Mouse (Mus musculus) embryonic facial prominence, embryonic 10.5 days (tissue): ENCODE measurements around the gene Antxrl. TPM values are rescaled to one million over a fixed set of nuclear protein-coding genes. Genes with fewer than 3 reads are reported as not detected.
A peak's percentile ranks its signal among the peaks of the same experiment; 100 is the strongest.

Source experiments
- DNase-seq: peaks from one replicate; pipeline ENCODE4 v3.0.0-alpha.2; 2017; ENCODE audit warnings: low spot score
- H3K27ac ChIP-seq: fragments of 300-500 bp; sonication (generic); replicated peaks from 2 replicates; pipeline ENCODE4 v1.5.1; 2016; ENCODE audit warnings: mild to moderate bottlenecking
- H3K27me3 ChIP-seq: fragments of 300-500 bp; sonication (generic); replicated peaks from 2 replicates; pipeline ENCODE4 v1.6.1; 2016; ENCODE audit warnings: low read depth, mild to moderate bottlenecking; ENCODE audit not compliant: poor library complexity, severe bottlenecking
- H3K36me3 ChIP-seq: fragments of 300-500 bp; sonication (generic); replicated peaks from 2 replicates; pipeline ENCODE4 v1.6.1; 2016; ENCODE audit warnings: mild to moderate bottlenecking, moderate library complexity
- H3K4me1 ChIP-seq: fragments of 300-500 bp; sonication (generic); 2 replicates; pipeline ENCODE4 v1.6.1; 2016
- H3K4me3 ChIP-seq: fragments of 300-500 bp; sonication (generic); 2 replicates; pipeline ENCODE4 v1.5.1; 2016; ENCODE audit warnings: mild to moderate bottlenecking, moderate library complexity
- H3K9me3 ChIP-seq: fragments of 300-500 bp; sonication (generic); 2 replicates; pipeline ENCODE4 v1.6.1; 2016; ENCODE audit warnings: mild to moderate bottlenecking
- WGBS: fragments of 180-500 bp; shearing (Covaris S2); methylation state at CpG from one replicate; pipeline ENCODE4 v1.1.7; 2016; 5-methylcytosine and 5-hydroxymethylcytosine counted together
- polyA plus RNA-seq: library from polyadenylated mRNA; unstranded; fragments of >200 nt; fragmentation: Nextera tagmentation; extraction: Ambion mirVana; gene quantifications from 2 replicates; pipeline ENCODE4 v1.2.1, GENCODE M21; 2016

The Antxrl gene
- polyA plus RNA-seq, 1 experiment from 2014 or later: not detected

DNA sequence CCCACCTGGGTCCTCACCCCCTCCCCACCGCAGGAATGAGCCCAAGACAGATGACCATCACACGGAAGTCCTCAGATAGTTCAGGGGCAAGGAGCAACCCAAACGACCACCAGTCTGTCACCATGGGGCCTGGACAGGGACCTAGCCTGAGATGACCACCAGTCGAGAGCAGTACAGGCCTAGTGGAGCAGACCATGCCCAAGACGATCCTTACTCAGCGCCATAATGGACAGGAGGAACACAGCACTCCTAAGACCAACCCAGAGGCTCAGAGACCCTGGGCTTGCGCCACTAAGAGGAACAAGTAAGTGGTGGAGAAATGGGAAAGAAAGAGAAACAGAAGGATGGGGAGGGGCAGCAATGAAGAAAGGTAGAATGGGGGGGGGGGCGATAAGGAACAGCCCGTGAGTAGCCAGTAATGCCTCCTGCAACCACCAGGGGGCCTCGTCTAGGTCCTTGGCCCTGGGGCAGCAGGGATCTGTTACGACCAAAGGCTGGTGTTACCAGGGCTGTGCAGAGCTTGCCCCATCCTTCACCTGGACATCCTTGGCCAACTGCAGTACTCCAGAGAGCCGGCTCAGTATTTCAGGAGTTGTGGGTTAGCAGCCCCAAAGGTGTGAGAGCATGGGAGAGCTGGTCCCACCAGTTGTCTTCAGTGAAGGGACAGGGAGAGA is 54.0 kb downstream of the Antxrl start:
- no peaks in the 10 kb centered on the region for H3K36me3 ChIP-seq
- H3K9me3 ChIP-seq: no peaks in the 10 kb centered on the region
- no peak overlapping the region for H3K4me3 ChIP-seq
- no peaks in the 10 kb centered on the region for H3K4me1 ChIP-seq
- peak; percentile 46 for DNase-seq
- no peaks in the 10 kb centered on the region for H3K27me3 ChIP-seq
- 60% methylated on average over 11 of the region's 12 CpGs for WGBS
- H3K27ac ChIP-seq: no peak overlapping the region

DNA sequence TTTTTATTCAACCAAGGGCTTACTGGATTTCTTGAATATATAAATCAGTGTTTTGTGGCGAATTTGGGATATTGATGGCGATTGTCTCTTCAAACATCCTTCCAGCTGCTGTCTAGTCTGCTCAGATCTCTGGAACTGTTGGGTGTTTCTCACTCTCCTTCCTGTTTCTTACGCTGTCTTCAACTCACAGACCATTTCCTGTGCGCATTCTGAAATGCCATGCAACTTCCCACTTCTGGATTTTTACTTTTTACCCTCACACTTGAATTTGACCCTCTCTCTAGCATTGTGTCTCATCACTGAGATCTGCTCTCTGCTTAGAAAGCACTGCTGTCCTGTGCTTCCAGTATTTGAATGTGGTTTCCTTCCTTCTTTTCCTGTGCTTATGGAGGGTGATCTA is 55.1 kb downstream of the Antxrl start:
- Histone ChIP-seq H3K27ac (no peak overlapping the region), H3K4me1 (no peaks in the 10 kb centered on the region), H3K4me3 (no peak overlapping the region), H3K27me3 (no peaks in the 10 kb centered on the region), H3K36me3 (no peaks in the 10 kb centered on the region), H3K9me3 (no peaks in the 10 kb centered on the region)
- no peak for DNase-seq
- WGBS: 82% methylated on average over 4 of the region's 4 CpGs

DNA sequence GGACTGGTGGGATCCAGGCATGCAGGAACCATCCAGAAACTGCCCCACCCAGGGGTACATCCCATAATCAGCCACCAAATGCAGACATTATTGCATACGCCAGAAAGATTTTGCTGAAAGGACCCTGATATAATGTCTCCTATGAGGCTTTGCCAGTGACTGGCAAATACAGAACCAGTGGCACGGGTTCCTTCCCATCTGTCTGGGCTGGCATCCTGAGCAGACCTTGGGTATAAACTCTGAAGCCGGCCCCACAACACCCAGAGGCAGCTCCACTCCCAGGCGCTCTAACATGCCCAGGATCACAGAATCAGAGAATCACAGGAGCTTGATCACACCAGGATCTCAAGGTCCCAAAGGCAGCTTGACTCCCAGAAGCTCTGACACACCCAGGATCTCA is 61.8 kb downstream of the Antxrl start:
- Histone ChIP-seq H3K4me3 (no peak overlapping the region), H3K4me1 (no peaks in the 10 kb centered on the region), H3K36me3 (no peaks in the 10 kb centered on the region), H3K27me3 (no peaks in the 10 kb centered on the region), H3K27ac (no peak overlapping the region), H3K9me3 (no peaks in the 10 kb centered on the region)
- 79% methylated on average over 4 of the region's 4 CpGs for WGBS
- no peak for DNase-seq

DNA sequence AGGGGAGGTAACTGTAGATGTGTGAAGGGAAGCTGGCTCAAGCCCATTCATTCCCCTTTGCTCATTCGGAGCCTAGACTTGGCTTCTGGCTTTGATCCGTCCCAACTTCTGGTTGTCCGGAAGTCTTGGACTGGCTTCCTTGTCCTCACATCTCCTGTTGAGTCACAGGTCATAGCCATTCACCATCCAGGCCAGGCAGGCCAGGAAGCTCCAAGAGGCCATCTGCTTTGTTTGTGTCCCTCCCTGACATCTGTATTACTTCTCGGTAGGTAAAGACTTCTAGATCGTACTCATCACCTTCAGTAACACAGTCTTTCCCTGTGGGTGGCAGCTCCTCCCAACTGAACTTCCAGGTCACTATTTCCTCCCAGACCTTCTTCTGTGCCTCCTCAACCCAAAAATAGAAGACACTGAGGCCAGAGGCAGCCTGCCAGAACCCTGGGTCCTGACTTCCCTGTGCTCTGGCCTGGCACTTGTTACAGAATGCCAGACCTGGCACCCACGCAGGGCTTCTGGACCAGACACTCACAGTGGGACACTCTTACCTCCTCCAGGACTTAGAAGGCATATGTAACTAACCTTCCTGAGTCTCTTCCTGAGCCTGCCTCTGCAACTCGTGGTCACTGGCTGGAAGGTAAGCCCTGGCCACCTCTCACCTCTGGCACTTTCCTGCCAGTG is 66.7 kb downstream of the Antxrl start:
- 81% methylated on average over 7 of the region's 7 CpGs for WGBS
- H3K9me3 ChIP-seq: no peaks in the 10 kb centered on the region
- H3K4me1 ChIP-seq: no peaks in the 10 kb centered on the region
- H3K4me3 ChIP-seq: no peak overlapping the region
- H3K27me3 ChIP-seq: no peaks in the 10 kb centered on the region
- no peaks in the 10 kb centered on the region for H3K36me3 ChIP-seq
- no peak for DNase-seq
- H3K27ac ChIP-seq: no peak overlapping the region

DNA sequence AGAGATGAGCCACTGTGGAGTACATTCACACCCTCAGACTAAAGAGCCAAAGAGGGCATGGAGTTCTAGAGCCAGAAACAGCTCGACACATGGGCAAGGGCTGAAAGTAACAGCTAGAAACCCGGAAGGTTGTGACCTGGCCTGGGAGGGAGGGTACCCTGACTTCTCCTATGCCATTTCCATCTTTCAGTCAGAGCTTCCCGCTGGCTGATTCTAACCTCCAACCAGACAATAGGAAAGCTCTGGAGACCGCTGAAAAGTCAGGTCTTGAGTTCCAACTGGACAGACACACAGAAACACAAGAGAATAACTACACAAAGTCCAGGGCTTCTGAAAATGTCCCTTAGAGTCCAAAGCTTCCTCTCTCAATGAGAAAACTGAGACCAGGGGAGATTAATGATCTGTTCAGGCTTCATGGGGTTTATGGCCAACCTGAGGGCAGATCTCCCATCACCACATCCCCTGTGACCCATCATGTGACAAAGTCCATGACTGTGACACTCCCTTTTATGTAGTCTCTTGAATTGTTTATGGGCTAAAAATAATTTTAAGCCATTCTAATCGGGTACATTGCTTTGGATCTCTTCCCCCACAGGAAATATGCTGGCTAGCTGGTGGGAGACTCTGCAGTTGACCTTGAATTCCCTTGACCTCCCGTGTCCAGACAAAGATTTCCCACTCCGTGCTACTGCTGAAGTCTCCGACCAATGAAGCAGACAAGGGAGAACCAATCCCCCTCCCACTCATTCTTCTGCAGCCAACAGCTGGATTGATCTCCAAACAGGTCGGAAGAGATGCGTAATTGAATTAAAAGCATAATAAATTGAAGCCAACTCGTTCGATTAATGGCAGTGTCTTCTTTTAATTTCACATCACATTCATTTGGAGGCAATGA is 67.8 kb downstream of the Antxrl start:
- DNase-seq: no peak

DNA sequence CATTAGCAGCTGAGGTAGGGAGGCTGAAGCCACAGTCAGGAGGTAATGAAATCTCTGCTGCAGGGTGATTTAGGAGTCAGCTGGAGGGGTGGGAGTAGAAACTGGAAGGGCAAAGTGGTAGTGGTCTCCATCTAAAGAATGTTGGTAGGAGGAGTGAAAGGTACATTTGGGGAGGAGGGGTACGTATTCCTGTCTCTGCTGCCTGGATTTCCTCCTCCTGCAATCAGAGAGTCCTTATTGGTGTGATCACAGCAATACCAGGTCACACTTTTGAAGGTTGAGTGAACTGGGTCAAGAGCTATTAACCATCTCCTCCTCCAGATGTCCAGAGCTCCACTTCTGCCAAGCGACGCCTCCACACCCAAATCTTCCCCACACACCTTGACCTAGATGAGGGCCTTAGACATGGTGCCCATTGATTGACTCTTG is 68.4 kb downstream of the Antxrl start:
- Histone ChIP-seq H3K27me3 (no peaks in the 10 kb centered on the region), H3K4me3 (no peak overlapping the region)
- whole genome bisulfite sequencing: 92% methylated on average over 3 of the region's 3 CpGs

More for the DNA sequence above, 67.8 kb downstream of the Antxrl start:
- Histone ChIP-seq H3K27ac (no peak overlapping the region), H3K36me3 (no peaks in the 10 kb centered on the region), H3K4me1 (no peaks in the 10 kb centered on the region), H3K9me3 (no peaks in the 10 kb centered on the region), H3K27me3 (no peaks in the 10 kb centered on the region), H3K4me3 (no peak overlapping the region)
- 86% methylated on average over 12 of the region's 12 CpGs for WGBS

DNA sequence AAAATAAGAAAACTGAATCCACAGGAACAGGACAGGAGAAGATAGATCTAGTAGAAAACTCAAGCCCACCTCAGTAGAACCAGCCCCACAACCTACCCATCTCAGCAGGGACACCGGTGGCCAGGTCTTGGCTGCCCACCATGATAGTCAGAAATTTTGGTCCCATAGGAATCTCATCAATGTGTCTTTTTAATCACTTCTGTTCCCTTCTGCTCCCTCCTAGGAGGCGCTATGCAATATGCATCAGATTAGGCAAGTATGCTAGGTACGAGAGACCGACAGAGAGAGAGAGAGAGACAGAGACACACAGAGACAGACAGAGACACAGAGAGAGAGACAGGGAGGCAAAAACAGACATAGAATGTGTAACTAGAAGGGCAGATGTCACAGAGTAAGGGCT is 69.2 kb downstream of the Antxrl start:
- H3K4me1 ChIP-seq: no peaks in the 10 kb centered on the region

More for the DNA sequence above, 68.4 kb downstream of the Antxrl start:
- H3K9me3 ChIP-seq: no peaks in the 10 kb centered on the region
- H3K36me3 ChIP-seq: no peaks in the 10 kb centered on the region
- DNase-seq: no peak
- H3K4me1 ChIP-seq: no peaks in the 10 kb centered on the region
- H3K27ac ChIP-seq: no peak overlapping the region

More for the DNA sequence above, 69.2 kb downstream of the Antxrl start:
- no peaks in the 10 kb centered on the region for H3K27me3 ChIP-seq
- no peaks in the 10 kb centered on the region for H3K9me3 ChIP-seq
- no peaks in the 10 kb centered on the region for H3K36me3 ChIP-seq
- no peak overlapping the region for H3K27ac ChIP-seq
- DNase-seq: no peak
- H3K4me3 ChIP-seq: no peak overlapping the region
- 92% methylated on average over 4 of the region's 4 CpGs for WGBS

Other genes with a start within 250 kb of the Antxrl start
- gene Gdf10, start 129.1 kb upstream of the Antxrl start, polyA plus RNA-seq: 0.83 and 0.92 TPM in 2 replicates
- gene Gdf2, start 111.7 kb upstream of the Antxrl start, polyA plus RNA-seq: not detected in 2 replicates
- gene Rbp3, start 98.7 kb upstream of the Antxrl start, polyA plus RNA-seq: 0.05 TPM in 1 of 2 replicates, not detected in the other
- gene Zfp488, start 73.9 kb upstream of the Antxrl start, polyA plus RNA-seq: 0.20 and 0.40 TPM in 2 replicates
- not detected in 2 replicates for gene Gm30083, start 37.5 kb upstream of the Antxrl start, polyA plus RNA-seq
- not detected in 2 replicates for gene Gm5460, start 35.9 kb upstream of the Antxrl start, polyA plus RNA-seq
- 2.5 and 3.6 TPM in 2 replicates for gene Anxa8, start 33.3 kb downstream of the Antxrl start, polyA plus RNA-seq
- not detected in 2 replicates for gene A630023A22Rik, start 50.0 kb downstream of the Antxrl start, polyA plus RNA-seq
- gene Npy4r, start 99.8 kb downstream of the Antxrl start, polyA plus RNA-seq: not detected in 2 replicates
- gene Gprin2, start 148.9 kb downstream of the Antxrl start, polyA plus RNA-seq: 0.18 and 1.0 TPM in 2 replicates
- gene Syt15, start 166.9 kb downstream of the Antxrl start, polyA plus RNA-seq: 0.04 and 0.08 TPM in 2 replicates